Mouse (Mus musculus) myocyte (in vitro differentiated cells): ENCODE results near the gene Prkcb.

Experiments
- CEBPB ChIP-seq: IDR thresholded peaks from 2 replicates; pipeline ENCODE4 v1.6.1; 2011; ENCODE audit warnings: mild to moderate bottlenecking, moderate library complexity; ENCODE audit not compliant: poor library complexity, insufficient read depth, severe bottlenecking
- E2F4 ChIP-seq: IDR thresholded peaks from one replicate; pipeline ENCODE4 v1.6.1; 2011; ENCODE audit warnings: mild to moderate bottlenecking, control low read depth, moderate library complexity; ENCODE audit not compliant: insufficient read depth
- MAX ChIP-seq: IDR thresholded peaks from one replicate; pipeline ENCODE4 v1.6.1; 2011; ENCODE audit warnings: low read depth, mild to moderate bottlenecking, control low read depth
- MYOD1 ChIP-seq, 3 experiments: IDR thresholded peaks; one replicate each; pipeline ENCODE4 v1.6.1; 2011; ENCODE audit warnings: control low read depth in 2 of 3, low read depth in 2 of 3, mild to moderate bottlenecking in 2 of 3, moderate library complexity in 1 of 3; ENCODE audit not compliant: insufficient read length in 2 of 3, control insufficient read depth in 1 of 3
- MYOG ChIP-seq, 3 experiments: IDR thresholded peaks; one replicate each; pipeline ENCODE4 v1.6.1; 2011; ENCODE audit warnings: control low read depth in 2 of 3, low read depth in 2 of 3, mild to moderate bottlenecking in 2 of 3; ENCODE audit not compliant: insufficient read length in 2 of 3, control insufficient read depth in 1 of 3, insufficient read depth in 1 of 3
- POLR2A ChIP-seq: IDR thresholded peaks from one replicate; pipeline ENCODE4 v1.6.1; 2011; ENCODE audit warnings: low read depth, mild to moderate bottlenecking, control low read depth, moderate library complexity; ENCODE audit not compliant: insufficient read length
- POLR2AphosphoS2 ChIP-seq: IDR thresholded peaks from one replicate; pipeline ENCODE4 v1.6.1; 2011; ENCODE audit warnings: low read depth, control low read depth; ENCODE audit not compliant: insufficient read length
- SRF ChIP-seq: IDR thresholded peaks from one replicate; pipeline ENCODE4 v1.6.1; 2011; ENCODE audit warnings: low read depth; ENCODE audit not compliant: control insufficient read depth, insufficient read length
- USF1 ChIP-seq: IDR thresholded peaks from one replicate; pipeline ENCODE4 v1.6.1; 2011; ENCODE audit warnings: low read depth, mild to moderate bottlenecking, control low read depth, moderate library complexity

DNA sequence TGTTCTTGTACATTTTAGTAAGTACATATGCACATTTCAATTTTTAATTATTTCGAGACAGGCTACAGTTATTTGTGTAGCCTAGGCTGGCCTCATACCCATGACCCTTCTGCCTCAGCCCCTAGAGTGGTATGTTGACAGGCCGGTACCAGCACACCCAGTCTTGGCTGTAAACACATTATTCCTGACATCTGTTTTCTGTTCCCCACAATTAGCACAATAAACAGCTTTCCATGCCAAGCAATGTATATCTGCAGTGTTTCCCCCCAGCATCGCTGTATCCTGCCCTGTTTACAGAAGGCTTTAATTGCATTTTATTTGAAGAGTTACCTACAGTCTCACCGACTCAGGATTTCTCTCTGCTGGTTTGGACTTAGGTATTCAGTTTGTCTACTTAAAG, 64.8 kb downstream of the Prkcb start:
- no peak for TF ChIP-seq POLR2A
- TF ChIP-seq MYOD1 (IDR thresholded peaks at IDR 0.05; ENCODE audit: control insufficient read depth in 1 of 3, insufficient read length in 2 of 3, low read depth in 2 of 3) = no peak
- TF ChIP-seq USF1 = no peak
- no peak for TF ChIP-seq MAX
- no peak for TF ChIP-seq CEBPB
- no peak for TF ChIP-seq POLR2AphosphoS2
- TF ChIP-seq SRF = no peak
- no peak for TF ChIP-seq E2F4
- no peak for TF ChIP-seq MYOG (IDR thresholded peaks at IDR 0.05; ENCODE audit: control insufficient read depth in 1 of 3, insufficient read depth in 1 of 3, insufficient read length in 2 of 3, low read depth in 2 of 3)
